In genomic region chr1:106064711-106065110, GRCm38 (mm10) we compare ENCODE assay signal across 24 mouse cellular contexts.
DNase-seq lines count a peak whose midpoint lies in the region; ATAC-seq and TF ChIP-seq lines count a peak whose summit lies in the region.
"Had no signal": no experiment of that assay in that cellular context is flagged by ENCODE, and none has a peak within 500 bp of the region (broad histone marks: within the 10 kb centered on the region; RNA-seq: fewer than 3 reads in every experiment).

No protein-coding gene starts in this region.

- peaks cover 20% of the 10 kb centered on the region for H3K4me1 ChIP-seq in heart, embryonic 13.5 days
- peaks cover 35% of the 10 kb centered on the region for H3K4me1 ChIP-seq in lung, embryonic 15.5 days
- H3K4me1 ChIP-seq: embryonic facial prominence, embryonic 15.5 days; liver, embryonic 12.5 days had no signal

- H3K4me3 ChIP-seq in heart, embryonic 13.5 days, result no peak overlapping the region
- no peak overlapping the region for H3K4me3 ChIP-seq in lung, embryonic 15.5 days
- H3K4me3 ChIP-seq in myocyte, result no peak overlapping the region
- H3K4me3 ChIP-seq: embryonic facial prominence, embryonic 15.5 days; gastrocnemius, adult 2 months; heart, embryonic 12.5 days; kidney, embryonic 15.5 days; limb, embryonic 12.5 days; liver, embryonic 12.5 days had no signal

- H3K4me2 ChIP-seq in heart, embryonic 13.5 days, result no peak overlapping the region
- no peak overlapping the region for H3K4me2 ChIP-seq in lung, embryonic 15.5 days
- H3K4me2 ChIP-seq in myocyte (ENCODE audit: low read depth), result peak overlapping the region; percentile 20
- H3K4me2 ChIP-seq: embryonic facial prominence, embryonic 15.5 days; heart, embryonic 12.5 days; kidney, embryonic 15.5 days; limb, embryonic 12.5 days; liver, embryonic 12.5 days; midbrain, embryonic 11.5 days had no signal

- H3K27ac ChIP-seq in heart, embryonic 13.5 days (replicated peaks), result 0 out of 2 replicates have a peak overlapping the region, but pooled peaks have one; percentile 6
- H3K27ac ChIP-seq in lung, embryonic 15.5 days, result peak overlapping the region; percentile 86
- H3K27ac ChIP-seq: embryonic facial prominence, embryonic 15.5 days; gastrocnemius, adult 2 months; hindbrain, postnatal 0 days; kidney, embryonic 15.5 days; limb, embryonic 12.5 days; liver, embryonic 12.5 days; macrophage had no signal

- no peaks in the 10 kb centered on the region for H3K36me3 ChIP-seq in heart, embryonic 13.5 days
- no peaks in the 10 kb centered on the region for H3K36me3 ChIP-seq in lung, embryonic 15.5 days
- H3K36me3 ChIP-seq in myocyte (ENCODE audit: control insufficient read depth, insufficient read depth), result no peaks in the 10 kb centered on the region
- H3K36me3 ChIP-seq: embryonic facial prominence, embryonic 15.5 days; heart, embryonic 12.5 days; kidney, embryonic 15.5 days; limb, embryonic 12.5 days; liver, embryonic 12.5 days had no signal

- no peak overlapping the region for H3K9ac ChIP-seq in heart, embryonic 13.5 days
- H3K9ac ChIP-seq in lung, embryonic 15.5 days, result no peak overlapping the region
- H3K9ac ChIP-seq: embryonic facial prominence, embryonic 15.5 days; heart, embryonic 12.5 days; kidney, embryonic 15.5 days; limb, embryonic 12.5 days; liver, embryonic 12.5 days had no signal

- WGBS in heart, embryonic 13.5 days, result 84% methylated on average over 2 of the region's 2 CpGs
- 58% methylated on average over 2 of the region's 2 CpGs for WGBS in lung, embryonic 15.5 days

- ATAC-seq in heart, embryonic 13.5 days (ENCODE audit: extremely low read depth, insufficient number of reproducible peaks, low FRiP score, low TSS enrichment), result no peak
- ATAC-seq in lung, embryonic 15.5 days (ENCODE audit: borderline replicate concordance, extremely low read depth, low FRiP score, low TSS enrichment), result no peak
- ATAC-seq: forebrain, embryonic 14.5 days; liver, embryonic 12.5 days had no signal

- intact Hi-C loops in heart, postnatal 10 days (cut with DNase I), result no loop called here

- H3K27me3 ChIP-seq in heart, embryonic 13.5 days (replicated peaks), result 0 out of 2 replicates have a peak, but pooled peaks cover 3% of the 10 kb centered on the region
- H3K27me3 ChIP-seq in lung, embryonic 15.5 days, result no peaks in the 10 kb centered on the region
- no peaks in the 10 kb centered on the region for H3K27me3 ChIP-seq in myocyte (ENCODE audit: control insufficient read depth, insufficient read depth, insufficient read length)
- H3K27me3 ChIP-seq: embryonic facial prominence, embryonic 15.5 days; heart, embryonic 12.5 days; kidney, embryonic 15.5 days; limb, embryonic 12.5 days; liver, embryonic 12.5 days had no signal

- no peaks in the 10 kb centered on the region for H3K79me2 ChIP-seq in myocyte (ENCODE audit: control insufficient read depth, insufficient read depth)

- no peak for DNase-seq in heart, postnatal 10 days
- DNase-seq in lung, postnatal 4 days, result no peak
- DNase-seq in adrenal gland, postnatal 25 days, result peak; percentile 12
- no peak for DNase-seq in spleen, postnatal 10 days (ENCODE audit: low spot score in 2 of 2)
- DNase-seq: cerebellum, adult 8-10 months; gastrocnemius, adult 2 months; kidney, adult 11 months; kidney, postnatal 36 days; layer of hippocampus, postnatal 36 days; lung, adult 2 months; right cerebral cortex, postnatal 25 days; spleen, adult 18-20 months had no signal

- no peaks in the 10 kb centered on the region for H3K9me3 ChIP-seq in heart, embryonic 13.5 days
- no peaks in the 10 kb centered on the region for H3K9me3 ChIP-seq in lung, embryonic 15.5 days
- H3K9me3 ChIP-seq: embryonic facial prominence, embryonic 15.5 days; heart, embryonic 12.5 days; kidney, embryonic 15.5 days; limb, embryonic 12.5 days; liver, embryonic 12.5 days had no signal

- TF ChIP-seq POLR2A in myocyte (IDR thresholded peaks at IDR 0.05; ENCODE audit: insufficient read length, low read depth), result no peak

- no peak overlapping the region for H3ac ChIP-seq in myocyte (ENCODE audit: control insufficient read depth, insufficient read length)

TF ChIP-seq in myocyte, 11 proteins besides CTCF, POLR2A, EP300 and RAD21:
- TF ChIP-seq SRF (IDR thresholded peaks at IDR 0.05; ENCODE audit: control insufficient read depth, insufficient read length, low read depth) (no peak), CEBPB (IDR thresholded peaks at IDR 0.05; ENCODE audit: insufficient read depth, poor library complexity, severe bottlenecking) (no peak), MAX (IDR thresholded peaks at IDR 0.05; ENCODE audit: low read depth) (no peak), E2F4 (IDR thresholded peaks at IDR 0.05; ENCODE audit: insufficient read depth) (no peak), MYOG (IDR thresholded peaks at IDR 0.05; ENCODE audit: control insufficient read depth in 1 of 3, insufficient read depth in 1 of 3, insufficient read length in 2 of 3, low read depth in 2 of 3) (no peak), POLR2AphosphoS2 (IDR thresholded peaks at IDR 0.05; ENCODE audit: insufficient read length, low read depth) (no peak), USF1 (IDR thresholded peaks at IDR 0.05; ENCODE audit: low read depth) (no peak), TCF12 (IDR thresholded peaks at IDR 0.05; ENCODE audit: insufficient read depth, poor library complexity, severe bottlenecking) (no peak), MYOD1 (IDR thresholded peaks at IDR 0.05; ENCODE audit: control insufficient read depth in 1 of 3, insufficient read length in 2 of 3, low read depth in 2 of 3) (no peak), REST (IDR thresholded peaks at IDR 0.05; ENCODE audit: insufficient read depth, insufficient read length) (no peak), TCF3 (IDR thresholded peaks at IDR 0.05; ENCODE audit: insufficient read length, low read depth) (no peak)
